Mouse (Mus musculus) naive thymus-derived CD4-positive, alpha-beta T cell, adult 2 months (primary cell): ENCODE data around the gene Zcwpw1.

Source experiments
- DNase-seq: peaks from one replicate; pipeline ENCODE4 v3.0.0-alpha.2; 2011; ENCODE audit warnings: low read depth

Gene Zcwpw1

DNA sequence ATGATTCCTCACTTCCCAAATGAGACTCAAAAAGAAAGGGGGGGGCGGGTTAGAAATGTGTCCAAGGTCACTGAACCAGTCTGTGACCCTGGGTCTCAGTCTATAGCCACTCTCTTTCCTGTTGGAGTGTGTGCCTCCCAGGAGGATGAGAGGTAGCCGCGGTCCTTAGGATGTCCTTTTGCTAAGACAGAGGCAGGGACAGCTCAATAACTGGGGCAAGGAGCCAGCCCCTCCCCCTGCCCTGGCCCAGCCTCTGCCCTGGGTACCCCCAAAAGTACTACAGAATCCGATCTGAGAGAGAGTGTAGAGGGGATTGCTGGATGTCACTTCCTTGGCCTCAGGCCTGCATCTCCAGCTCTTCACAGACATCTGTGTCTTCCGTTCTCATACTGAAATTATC lies 32.2 kb upstream of the Zcwpw1 start:
- DNase-seq: no peak

GRCm38 (mm10) chr5:137756106-137756505 lies 31.5 kb upstream of the Zcwpw1 start:
- DNase-seq: no peak

DNA sequence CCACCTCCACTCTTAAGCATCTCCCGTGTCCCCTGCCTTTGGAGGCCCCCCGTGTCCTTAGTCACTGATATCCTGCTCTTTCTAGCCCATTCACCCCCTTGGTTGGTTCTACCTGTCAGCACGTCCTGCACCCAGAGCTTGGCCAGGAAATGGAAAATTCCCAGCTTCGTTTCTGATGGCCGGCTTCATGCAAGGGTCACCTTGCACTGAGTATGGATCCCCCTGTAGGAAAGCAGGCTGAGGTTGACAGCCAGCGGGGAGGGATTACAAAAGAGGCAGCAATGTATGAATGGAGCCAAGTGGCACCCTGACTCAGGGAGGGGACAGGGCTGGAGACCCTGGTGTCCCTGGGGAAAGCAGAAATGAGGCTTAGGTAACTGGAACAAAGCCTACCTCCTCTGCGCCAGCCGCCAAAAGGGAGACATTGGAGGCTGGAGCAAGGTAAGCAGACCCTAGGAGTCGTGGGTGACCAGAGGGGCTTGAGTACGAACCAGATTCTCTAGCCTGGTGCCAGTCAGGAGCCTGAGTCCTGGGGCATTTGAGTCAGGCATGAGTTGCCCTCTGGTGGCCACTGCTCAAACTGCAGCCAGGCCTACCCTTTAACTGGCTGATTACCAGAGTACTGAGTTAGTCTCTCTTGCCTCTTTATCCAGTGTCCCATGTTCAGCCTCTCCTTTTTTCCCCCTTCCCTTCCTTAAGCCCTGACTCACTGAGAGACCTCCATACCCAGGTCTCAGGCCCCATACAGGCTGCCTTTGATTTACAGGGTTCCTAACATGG lies 30.5 kb upstream of the Zcwpw1 start:
- DNase-seq: peak; percentile 93

- DNase-seq: no peak
These were observed 29.7 kb upstream of the Zcwpw1 start for GRCm38 (mm10) chr5:137757887-137758286.

GRCm38 (mm10) chr5:137758921-137759534 lies 28.6 kb upstream of the Zcwpw1 start:
- no peak for DNase-seq

GRCm38 (mm10) chr5:137759971-137760412 lies 27.6 kb upstream of the Zcwpw1 start:
- DNase-seq: peak; percentile 91

- no peak for DNase-seq
These were observed 22.8 kb upstream of the Zcwpw1 start for GRCm38 (mm10) chr5:137764609-137765340.

GRCm38 (mm10) chr5:137766270-137766669 lies 21.3 kb upstream of the Zcwpw1 start:
- DNase-seq: peak; percentile 88

- DNase-seq: no peak
These were observed 19.1 kb upstream of the Zcwpw1 start for GRCm38 (mm10) chr5:137768475-137768874.

DNA sequence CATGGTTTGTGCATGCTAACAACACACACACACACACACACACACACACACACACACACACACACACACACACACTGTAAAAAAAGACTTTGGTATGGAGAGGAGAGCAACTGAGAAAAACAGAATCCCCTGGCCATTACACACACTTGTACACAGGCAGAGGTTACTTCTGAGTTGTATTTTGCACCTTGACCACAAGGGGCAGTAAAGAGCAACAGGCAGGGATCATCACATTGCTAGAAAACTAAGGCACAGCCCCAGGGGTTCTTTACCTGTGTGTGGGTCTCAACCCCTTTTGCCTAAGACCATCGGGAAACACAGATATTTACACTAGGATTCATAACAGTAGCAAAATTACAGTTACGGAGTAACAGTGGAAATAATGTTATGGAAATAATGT lies 16.9 kb upstream of the Zcwpw1 start:
- DNase-seq: peak; percentile 88

DNA sequence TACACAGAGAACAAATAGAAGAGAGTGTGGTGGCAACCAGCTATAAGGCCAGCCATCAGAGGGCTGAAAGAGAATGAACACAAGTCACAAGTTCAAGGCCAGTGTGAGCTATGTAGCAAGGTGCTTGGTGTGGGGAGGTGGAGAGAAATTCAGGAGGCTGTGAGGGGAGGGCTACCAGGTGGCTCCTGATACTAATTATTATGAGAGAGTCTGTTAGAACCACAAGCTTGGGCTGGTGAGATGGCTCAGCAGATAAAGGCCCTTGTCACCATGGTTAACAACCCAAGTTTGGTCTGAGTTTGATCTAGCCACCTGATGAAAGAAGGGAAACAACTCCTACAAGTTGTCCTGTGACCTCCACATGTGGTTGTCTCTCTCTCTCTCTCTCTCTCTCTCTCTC lies 14.8 kb upstream of the Zcwpw1 start:
- no peak for DNase-seq

GRCm38 (mm10) chr5:137775587-137776290 lies 11.9 kb upstream of the Zcwpw1 start:
- DNase-seq: no peak

DNA sequence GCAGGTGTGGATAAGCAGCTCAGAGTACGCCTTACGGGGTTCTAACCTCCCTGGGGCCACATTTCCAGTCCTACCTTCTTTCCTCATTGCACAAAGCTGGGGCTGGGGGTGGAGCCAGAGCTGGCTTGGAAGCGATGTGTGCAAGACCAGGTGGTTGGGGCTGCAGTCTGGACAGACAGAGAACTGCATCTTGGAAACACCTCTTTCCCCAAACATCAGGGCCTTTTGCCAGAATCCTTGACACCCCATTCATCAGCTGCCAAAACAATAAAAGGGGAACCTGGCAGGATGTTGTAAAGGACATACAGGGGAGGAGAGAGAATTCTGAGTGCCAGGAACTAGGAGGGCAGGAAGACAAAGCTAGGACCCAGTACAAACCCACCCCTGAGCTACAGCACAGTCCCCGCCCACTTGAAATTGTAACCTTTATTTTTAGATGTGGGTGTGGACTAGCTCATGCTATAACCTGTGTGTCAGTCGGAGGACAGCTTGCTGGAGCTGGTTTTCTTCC lies 11.1 kb upstream of the Zcwpw1 start:
- peak; percentile 54 for DNase-seq

DNA sequence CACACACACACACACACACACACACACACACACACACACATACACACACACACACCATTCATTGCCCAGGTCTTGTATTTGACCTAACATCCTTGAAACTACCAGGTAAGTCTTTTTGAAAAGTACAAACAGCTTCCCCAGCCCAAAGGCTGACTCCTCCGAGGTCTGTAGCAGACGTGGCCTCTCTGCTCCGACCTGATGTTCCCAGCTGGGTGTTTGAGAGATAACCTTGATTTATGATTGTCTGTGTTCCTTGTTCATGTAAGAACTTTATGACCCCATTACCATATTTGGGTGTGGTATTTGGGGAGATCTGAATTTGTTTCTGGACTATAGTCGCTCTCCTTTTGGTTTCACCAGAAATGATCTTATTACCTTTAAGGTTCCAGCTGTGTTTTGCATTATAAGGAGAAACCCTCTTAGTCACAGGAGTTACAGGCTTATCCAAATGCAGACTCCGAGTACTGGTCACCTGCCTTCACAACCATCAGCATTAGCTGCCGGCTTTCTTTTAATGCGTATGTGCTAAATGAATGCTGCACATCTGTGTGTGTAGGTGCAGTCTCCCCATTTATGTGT lies 10.2 kb upstream of the Zcwpw1 start:
- DNase-seq: peak; percentile 22

DNA sequence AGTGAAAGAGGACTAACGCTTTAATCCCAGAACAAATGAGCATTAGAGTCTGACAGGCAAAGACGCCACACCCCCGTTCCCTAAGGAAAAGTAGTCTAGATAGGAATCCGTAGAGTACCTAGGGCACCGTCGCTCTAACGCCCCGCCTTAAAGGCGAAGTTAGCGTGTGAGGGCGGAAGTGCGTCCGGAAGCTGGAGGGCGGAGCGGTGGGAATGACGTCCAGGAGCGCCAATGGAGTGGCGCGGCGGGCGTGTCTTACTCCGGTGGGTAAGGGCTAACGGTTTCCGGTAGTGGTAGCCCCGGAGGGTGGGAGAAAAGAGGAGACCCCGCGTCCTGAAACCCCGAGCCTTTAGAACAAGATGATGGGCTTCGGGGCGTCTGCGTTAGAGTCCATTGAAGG lies 9.0 kb upstream of the Zcwpw1 start, which contains the start of gene Ppp1r35:
Gene Ppp1r35, plus strand, starts transcription at position 215 of the 400 bp plus-strand sequence.
- peak; percentile 97 for DNase-seq

DNA sequence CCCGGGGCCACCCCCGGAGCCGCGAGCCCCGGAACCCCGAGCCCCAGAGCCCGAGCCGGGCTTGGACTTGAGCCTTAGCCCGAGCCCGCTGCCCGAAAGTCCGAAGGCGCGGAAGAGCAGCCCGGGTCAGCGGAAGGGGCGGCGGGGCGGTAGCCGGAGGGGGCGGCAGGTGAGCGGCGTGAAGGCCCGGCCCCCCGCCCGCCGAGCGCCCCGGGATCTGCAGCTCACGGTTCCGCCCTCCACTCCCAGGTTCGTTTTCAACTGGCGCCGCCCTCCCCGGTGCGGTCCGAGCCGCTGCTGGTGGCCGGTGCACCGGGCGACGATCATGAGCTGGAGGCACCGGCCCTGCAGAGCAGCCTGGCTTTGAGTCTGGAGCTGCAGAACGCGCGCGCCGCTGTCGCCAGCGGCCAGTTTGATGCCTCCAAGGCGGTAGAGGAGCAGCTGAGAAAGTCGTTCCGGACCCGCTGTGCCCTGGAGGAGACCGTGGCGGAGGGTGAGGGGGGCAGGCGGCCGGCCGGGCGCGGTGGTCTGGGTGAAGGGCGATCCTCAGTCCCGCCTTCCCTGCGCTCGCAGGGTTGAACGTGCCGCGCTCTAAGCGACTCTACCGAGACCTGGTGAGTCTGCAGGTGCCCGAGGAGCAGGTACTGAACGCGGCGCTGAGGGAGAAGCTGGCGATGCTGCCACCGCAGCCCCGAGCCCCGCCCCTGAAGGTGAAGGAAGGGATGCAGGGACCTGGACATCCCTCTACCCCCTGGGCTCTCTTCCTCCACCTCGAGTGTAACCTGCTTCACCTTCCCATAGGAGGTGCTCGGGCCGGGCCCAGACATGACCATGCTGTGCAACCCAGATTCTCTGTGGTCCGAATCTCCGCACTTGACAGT lies 8.3 kb upstream of the Zcwpw1 start:
- peak; percentile 61 for DNase-seq

DNA sequence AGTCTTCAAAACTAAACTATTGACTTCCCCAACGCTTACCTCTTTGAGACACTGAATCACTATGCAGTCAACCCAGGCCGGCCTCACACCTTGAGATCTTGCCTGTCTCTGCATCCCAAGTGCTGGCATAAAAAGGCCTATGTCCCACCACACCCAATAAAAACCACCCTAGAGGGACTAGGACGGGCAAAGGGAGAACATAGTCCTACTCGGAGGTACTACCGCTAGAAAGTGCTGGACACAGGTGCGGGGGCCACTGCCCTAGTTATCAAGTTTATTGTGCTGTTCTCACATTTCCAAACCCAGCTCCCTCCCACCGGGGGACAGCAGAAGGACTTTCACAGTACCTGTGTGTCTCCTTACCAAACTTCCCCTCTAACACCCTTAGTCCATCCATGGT lies 5.9 kb upstream of the Zcwpw1 start:
- no peak for DNase-seq

DNA sequence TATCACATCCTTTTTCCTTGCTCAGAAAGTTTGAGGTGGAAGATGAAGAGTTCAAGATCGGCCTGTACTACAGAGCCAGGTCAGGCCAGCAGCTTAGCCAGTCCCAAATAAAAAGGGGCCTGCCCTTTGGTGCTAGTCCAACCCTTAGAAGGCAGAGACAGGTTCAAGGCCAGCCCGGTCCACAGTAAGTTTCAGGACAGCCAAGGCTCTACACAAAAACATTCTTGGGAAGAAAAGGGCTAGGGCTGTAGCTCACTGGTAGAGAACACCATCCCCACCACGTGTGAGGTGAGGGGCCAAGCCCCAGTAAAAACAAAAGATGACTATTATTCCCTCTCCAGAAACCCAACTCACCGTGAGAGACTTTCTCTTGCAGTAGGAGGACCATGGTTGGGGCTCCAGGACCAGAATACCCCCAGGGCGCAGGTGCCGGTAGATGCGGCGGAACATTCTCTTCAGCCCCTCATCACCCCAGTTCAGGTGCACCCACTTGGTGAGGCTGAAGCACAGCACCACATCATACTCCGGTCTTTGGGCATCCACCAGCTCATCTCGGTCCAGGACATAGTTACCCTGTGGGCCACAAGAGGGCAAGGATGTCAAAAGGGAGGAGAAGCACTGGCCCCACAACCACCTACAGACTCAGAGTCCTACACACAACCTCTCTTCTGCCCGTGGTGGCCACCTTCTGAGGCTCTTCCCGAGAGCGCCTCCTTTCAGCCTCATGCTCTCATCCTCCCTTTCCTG lies 4.6 kb upstream of the Zcwpw1 start:
- no peak for DNase-seq

DNA sequence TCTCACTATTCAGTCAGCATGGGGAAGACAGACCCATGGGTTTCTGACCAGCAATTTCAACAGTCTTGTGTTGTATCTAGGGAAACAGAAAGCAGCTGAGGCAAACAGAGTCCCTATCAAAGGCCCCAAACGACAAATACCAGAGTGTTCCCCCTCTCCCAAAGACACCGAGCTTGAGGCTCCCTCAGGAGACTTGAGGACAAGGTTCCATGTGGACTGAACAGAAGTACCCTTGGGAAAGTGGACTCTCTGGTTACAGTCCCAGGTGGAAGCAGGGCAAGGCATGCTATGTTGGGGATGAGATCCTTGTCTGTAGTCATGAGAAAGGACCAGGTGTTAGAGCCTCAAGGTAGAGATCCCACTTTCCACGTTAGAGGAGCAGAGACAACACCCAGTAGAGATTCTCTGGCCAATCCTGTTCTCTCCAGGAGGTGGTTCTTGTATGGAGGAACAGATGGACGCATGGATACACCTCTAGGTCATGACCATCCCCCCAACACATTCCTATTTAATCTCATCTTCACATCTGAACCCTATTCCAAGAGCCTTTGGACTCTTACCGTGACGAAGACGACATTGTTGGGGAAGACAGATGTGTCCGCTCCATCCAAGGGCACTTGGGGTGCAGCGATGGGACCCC lies 3.6 kb upstream of the Zcwpw1 start:
- peak; percentile 25 for DNase-seq
